Mouse (Mus musculus) kidney, adult 18-20 months (tissue): ENCODE data around the gene Ltbp2.

Source experiments
- DNase-seq: peaks from one replicate; pipeline ENCODE4 v3.0.0; 2021

Ltbp2 gene

DNA sequence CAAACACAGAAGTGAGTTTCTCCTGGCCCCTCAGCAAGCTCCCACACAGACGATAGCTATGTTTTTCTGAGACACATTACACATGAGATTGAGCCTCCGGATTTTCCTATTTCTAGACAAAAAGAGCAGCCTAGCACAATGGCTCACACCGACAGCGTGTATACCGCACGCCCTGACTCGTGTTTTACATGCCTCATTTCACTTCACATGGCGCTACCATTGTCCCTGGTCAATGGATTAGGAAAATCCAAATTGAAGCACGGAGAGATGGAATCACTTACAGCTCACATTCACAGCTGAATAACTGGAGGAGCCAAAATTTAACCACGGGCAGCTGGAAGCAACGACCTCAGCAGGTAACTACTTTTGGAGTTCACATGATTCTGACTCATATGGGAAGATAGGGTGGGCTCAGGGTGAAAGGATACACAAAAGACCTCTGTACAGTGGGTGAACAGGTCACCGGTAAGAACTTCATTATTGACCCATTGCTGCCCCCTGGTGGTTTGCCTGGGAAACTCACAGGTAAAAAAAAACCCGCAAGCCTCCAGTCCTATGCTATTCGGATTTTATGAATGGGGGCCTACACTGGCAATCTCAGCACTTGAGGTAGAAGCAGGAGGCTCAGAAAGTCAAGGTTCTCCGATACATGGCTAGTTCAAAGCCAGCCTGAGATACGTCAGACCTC is 121.2 kb downstream of the Ltbp2 start:
- peak; percentile 46 for DNase-seq

GRCm38 (mm10) chr12:84752131-84752977 is 124.0 kb downstream of the Ltbp2 start:
- DNase-seq, result no peak

DNA sequence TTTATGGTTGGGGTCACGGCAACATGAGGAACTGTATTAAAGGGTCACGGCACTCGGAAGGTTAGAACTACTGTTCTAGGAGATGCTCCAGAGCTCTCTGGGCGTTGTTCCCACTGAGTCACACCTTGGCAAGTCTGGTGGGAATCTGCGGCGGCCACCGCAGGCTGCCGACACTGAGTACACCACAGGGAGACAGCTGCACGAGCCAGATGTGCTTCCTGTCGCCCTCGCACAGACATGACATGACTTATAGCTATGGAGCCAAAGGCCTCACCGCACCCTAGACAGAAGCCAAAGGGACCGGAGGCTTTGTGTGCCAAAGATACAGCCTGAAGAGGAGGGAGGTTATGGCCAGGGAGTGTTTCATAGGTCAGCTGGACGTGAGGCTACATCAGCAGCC is 125.7 kb downstream of the Ltbp2 start:
- peak; percentile 38 for DNase-seq

GRCm38 (mm10) chr12:84748134-84748533 is 128.2 kb downstream of the Ltbp2 start:
- no peak for DNase-seq

- no peak for DNase-seq
Measured at GRCm38 (mm10) chr12:84745700-84746099, 130.6 kb downstream of the Ltbp2 start.

- DNase-seq, result no peak
Measured at GRCm38 (mm10) chr12:84743496-84743895, 132.8 kb downstream of the Ltbp2 start.

DNA sequence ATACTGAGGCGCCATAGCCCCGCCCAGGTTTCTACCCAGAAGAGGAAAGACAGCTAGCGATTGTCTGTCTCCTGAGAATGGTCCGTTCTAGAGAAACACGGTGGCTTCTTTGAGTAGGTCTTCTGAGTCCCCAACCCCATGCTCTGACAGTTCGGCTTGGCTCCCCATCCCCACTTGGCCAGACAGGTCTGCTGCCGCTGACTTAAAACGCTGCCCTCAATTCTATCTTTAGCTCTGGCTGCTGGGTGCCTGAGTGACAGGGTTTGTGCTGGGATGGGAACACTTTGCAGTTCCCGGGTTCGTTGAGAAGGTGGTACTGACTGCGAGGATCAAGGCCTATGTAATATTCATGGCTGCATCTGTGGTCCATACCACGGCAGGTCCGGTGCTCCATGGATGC is 143.0 kb downstream of the Ltbp2 start:
- DNase-seq, result no peak
